Mouse (Mus musculus): Measurements from ENCODE around the gene Tmem8.
"Not testable (repeated sequence)": the region's sequence is repeated elsewhere in the genome, so short reads cannot be mapped to it uniquely, and the experiment has no call there.

Gene Tmem8

DNA sequence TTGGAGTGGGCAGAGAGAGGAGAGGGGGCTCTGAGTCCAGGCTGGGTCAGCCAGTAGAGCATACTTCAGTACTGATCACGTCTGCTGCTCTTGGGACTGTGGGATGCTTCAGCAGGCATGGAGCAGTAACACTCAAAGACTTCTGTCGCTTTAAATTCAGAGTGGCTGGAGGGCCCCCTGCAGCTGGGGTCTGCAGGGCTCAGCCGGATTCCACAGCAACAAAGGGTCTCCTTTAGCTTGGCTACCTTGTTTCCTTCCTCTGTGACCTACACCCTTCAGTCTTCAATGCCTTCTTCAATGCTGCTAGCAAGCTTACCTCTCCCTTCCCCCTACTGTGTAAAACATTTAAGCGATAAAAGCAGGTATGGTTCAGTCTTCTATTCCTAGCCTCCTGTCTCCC, 2.1 kb upstream of the Tmem8 start:
- no peak for DNase-seq (ENCODE audit: low read depth in 1 of 2, low spot score in 2 of 2)

GRCm38 (mm10) chr17:26111722-26112121, 1.4 kb upstream of the Tmem8 start:
- no peak for DNase-seq (ENCODE audit: low read depth in 1 of 2, low spot score in 2 of 2)

- DNase-seq (ENCODE audit: low read depth in 1 of 2, low spot score in 2 of 2), result no peak
These were observed 348 bp upstream of the Tmem8 start for GRCm38 (mm10) chr17:26112751-26113150.

DNA sequence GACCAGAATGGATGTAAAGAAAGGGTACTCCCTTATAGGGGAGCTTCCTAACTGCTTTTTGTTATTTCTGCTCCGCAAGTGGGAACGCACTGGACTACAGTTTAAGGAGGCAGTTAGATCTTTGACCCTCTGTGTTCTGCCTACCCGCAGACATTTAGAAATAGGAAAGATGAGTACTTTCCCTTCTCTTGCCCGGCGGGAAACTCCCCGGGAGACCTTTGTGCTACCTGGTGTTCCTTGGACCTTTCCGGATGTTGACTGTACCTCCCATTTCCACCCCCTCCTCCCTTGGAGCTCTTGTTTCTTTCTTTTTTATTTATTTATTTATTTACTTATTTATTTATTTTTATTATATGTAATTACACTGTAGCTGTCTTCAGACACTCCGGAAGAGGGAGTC, 962 bp downstream of the Tmem8 start:
- no peak for DNase-seq (ENCODE audit: low read depth in 1 of 2, low spot score in 2 of 2)

- not testable (repeated sequence) for DNase-seq (ENCODE audit: low read depth in 1 of 2, low spot score in 2 of 2)
These were observed 1.4 kb downstream of the Tmem8 start for GRCm38 (mm10) chr17:26114461-26114860.

- DNase-seq (ENCODE audit: low read depth in 1 of 2, low spot score in 2 of 2), result no peak
These were observed 2.3 kb downstream of the Tmem8 start for GRCm38 (mm10) chr17:26115205-26115898.

DNA sequence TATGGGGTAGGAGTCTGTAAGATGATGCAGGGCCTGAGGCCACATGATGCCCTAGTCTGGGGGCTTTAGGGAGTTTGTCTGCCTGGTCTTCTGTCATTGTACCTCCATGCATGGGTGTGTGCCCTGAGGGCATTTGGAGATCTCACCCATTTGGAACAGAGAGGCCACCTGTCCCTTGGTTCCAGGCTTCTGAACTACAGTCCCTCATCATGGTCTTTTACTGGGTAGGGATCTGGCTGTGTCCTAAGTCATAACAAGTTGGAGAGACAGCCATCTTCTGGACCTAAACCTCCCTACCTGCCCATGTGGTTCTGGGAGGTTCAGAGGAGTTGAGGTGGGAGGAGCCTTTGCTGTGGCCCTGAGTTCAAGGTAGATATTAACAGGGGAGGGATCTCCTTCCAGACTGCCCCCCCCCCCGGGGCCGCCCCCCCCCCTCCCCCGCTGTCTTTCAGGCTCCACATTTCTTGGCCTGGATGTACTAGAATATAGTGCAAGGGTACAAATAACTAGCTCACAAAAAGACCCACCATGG, 2.9 kb downstream of the Tmem8 start:
- no peak for DNase-seq (ENCODE audit: low read depth in 1 of 2, low spot score in 2 of 2)

DNA sequence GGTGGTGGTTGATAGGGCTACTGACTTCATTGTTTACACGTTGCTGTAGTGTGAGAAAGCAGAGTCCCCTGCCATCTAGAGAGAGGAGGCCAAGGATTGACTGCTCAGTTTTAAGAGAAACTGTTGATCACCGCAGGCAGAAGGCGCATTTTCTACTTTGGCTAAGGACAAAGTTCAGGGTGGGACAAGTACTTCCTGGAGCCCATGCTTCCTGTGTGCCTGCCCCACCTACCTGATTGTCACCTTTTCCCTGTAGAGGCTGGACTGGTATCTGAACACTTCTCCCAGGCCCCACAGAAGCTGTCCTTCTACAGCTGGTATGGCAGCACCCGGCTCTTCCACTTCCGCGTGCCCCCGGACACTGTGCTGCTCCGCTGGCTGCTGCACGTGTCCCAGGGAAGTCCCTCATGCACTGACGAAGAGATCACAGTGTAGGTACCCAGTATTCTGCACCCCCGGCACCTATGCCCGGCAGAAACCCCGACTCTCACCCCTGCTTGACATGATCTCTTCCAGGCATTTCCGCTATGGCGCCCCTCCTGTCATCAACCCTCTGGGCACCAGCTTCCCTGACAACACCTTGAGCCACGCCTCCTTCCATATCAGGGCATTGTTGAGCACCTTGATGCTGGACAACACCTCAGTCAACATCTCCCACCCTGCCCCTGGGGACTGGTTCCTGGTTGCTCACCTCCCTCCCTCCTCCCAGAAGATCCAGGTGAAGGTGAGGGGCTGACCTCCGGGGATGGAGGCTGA, 3.6 kb downstream of the Tmem8 start:
- DNase-seq (ENCODE audit: low read depth in 1 of 2, low spot score in 2 of 2), result no peak

DNA sequence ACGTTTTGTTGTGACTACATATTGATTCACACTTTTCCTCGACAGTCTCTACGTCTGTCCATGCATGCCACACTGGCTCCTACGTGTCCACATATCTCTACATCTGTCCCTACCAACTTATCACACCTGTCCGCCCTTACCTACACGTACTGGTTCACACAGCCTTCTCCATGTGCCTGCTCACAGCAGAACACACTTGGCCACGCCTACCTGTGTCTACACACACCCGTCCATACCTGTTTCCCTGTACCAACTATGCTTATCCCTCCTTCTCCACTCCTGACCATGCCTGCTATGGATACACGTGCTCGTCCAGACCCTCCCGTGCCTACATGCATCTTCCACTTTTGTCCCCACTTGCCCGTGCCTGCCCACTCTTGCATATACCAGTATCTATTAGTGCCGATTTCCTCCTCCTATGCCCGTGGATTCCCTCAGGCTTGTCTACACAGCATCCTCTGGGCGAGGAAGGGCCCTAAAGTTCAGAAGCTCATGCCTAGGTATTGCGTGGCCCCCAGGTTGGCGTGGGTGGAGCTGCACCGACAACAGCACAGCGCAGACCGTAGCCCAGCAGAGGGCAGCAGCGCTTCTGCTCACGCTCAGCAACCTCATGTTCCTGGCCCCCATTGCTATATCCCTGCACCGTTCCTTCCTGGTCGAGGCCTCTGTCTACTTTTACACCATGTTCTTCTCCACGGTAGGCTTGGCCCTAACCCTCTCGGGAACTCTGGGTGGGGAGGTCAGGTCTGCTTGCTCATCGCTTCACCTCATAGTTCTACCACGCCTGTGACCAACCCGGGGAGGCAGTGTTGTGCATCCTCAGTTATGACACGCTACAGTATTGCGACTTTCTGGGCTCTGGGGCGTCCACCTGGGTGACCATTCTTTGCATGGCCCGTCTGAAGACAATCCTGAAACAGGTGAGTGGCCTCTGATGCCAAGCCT, 6.9 kb downstream of the Tmem8 start:
- DNase-seq (ENCODE audit: low read depth in 1 of 2, low spot score in 2 of 2), result no peak

DNA sequence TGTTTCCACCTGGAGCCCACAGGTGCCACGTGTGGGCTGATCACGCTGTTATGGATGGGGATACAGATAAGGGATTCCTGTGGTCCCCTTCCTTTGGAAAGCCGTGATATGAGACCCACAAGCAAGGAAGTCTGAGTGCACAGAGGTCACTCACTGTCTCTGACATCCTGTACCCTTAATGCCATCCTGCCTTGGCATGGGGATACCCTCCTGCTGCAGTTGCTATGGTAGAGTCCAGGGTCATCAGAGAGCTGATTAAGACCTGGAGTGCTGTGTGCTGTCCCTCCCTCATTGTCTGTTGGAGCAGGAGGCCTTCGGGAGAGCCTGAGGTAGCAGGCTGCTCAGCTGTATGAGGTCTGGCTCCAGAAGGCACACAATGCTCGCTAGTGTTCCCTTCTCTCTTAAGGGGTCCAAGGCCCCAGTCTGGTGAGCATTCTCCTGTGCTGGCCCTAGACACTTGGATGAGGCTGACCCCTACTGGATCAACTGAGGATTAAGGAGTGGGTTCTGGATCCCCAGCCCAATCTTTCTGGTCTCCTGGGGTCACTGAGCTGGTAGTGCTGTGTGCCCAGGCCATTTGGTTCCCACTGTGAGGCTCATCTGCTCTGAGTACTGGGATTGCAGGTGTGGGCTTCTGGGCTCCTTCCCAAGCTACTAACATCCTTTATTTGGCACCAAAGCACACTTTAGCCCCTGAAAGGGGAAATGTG, 9.5 kb downstream of the Tmem8 start:
- DNase-seq (ENCODE audit: low read depth in 1 of 2, low spot score in 2 of 2), result no peak

DNA sequence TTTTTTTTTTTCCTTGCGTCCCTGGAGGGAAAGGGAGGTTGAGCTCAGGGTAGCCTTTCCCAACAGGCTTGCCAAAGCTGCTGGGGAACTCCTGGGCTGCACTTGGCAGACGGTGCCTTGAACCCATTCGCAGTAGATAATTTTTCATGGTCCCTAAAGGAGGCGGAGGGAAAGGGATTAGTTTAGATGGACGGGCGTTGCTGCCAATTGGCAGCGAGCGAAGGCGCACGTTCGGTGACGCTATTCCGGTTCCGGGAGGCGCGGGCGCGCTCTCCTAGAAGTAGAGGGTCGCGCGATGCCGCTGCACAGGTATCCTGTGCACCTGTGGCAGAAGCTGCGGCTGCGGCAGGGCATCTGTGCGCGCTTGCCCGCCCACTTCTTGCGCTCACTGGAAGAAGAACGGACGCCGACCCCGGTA, 10.2 kb downstream of the Tmem8 start, which contains the start of gene Mrpl28:
Gene Mrpl28 (plus strand): TSS at position 234 of the 418 bp plus-strand sequence.
- peak; percentile 46 to 55 for DNase-seq (ENCODE audit: low read depth in 1 of 2, low spot score in 2 of 2)

- DNase-seq (ENCODE audit: low read depth in 1 of 2, low spot score in 2 of 2), result no peak
These were observed 11.5 kb downstream of the Tmem8 start for GRCm38 (mm10) chr17:26124560-26124959.

DNA sequence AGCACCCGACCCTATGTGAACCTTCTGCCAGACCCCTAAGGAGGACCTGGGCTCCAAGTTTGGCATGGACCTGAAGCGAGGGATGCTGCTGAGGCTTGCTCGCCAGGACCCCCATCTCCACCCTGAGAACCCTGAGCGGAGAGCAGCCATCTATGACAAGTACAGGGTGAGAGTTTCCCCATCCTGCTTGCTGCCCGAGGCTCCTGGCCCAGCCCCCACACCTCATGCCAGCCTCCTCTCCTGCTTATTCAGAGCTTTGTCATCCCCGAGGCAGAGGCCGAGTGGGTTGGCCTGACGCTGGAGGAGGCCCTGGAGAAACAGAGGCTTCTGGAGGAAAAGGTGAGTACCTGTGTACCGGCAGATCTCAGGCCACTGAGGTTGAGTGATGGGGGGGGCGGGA, 12.1 kb downstream of the Tmem8 start:
- no peak for DNase-seq (ENCODE audit: low read depth in 1 of 2, low spot score in 2 of 2)

- DNase-seq (ENCODE audit: low read depth in 1 of 2, low spot score in 2 of 2), result no peak
These were observed 18.1 kb downstream of the Tmem8 start for GRCm38 (mm10) chr17:26131062-26131732.

- DNase-seq (ENCODE audit: low read depth in 1 of 2, low spot score in 2 of 2), result no peak
These were observed 19.1 kb downstream of the Tmem8 start for GRCm38 (mm10) chr17:26131856-26132853.

GRCm38 (mm10) chr17:26137106-26137750, 24.1 kb downstream of the Tmem8 start:
- DNase-seq (ENCODE audit: low read depth in 1 of 2, low spot score in 2 of 2), result no peak

- no peak for DNase-seq (ENCODE audit: low read depth in 1 of 2, low spot score in 2 of 2)
These were observed 24.6 kb downstream of the Tmem8 start for GRCm38 (mm10) chr17:26137751-26138130.

DNA sequence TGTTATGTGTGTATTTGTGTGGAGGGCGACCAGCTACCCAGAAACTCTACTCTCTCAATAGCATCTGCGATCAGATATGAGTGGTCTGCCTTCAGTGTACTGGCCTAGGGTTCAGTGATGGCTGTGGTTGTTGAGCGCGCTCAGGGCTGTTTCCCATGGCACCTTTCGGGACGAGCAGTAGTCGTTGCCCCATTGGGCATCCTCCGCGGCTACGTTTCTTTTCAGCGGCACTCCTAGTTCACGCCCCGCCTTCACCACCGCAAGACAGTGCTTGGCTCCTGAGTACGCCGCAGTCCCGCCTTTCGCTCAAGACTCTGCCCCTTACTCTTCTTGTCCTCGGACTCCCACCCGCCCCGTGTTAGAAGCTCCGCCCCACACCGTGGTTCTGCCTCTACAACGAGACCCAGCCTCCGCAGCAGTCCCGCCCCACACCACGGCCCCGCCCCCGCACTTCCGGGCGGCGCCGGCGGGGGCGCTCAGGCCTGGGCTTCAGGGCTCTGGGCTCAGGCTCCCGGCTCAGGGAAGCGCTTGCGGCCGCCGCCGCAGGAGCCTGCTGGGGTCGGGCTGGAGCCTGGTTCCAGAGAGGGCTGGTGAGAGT, 25.2 kb downstream of the Tmem8 start, which contains the start of gene Axin1:
Gene Axin1 (plus strand): TSS at position 450 of the 598 bp plus-strand sequence.
- peak; percentile 87 to 90 for DNase-seq (ENCODE audit: low read depth in 1 of 2, low spot score in 2 of 2)
